Mouse (Mus musculus) cerebellum, adult 11-12 months (tissue): Measurements from ENCODE around the gene Minos1.

ENCODE experiments used
- DNase-seq: peaks from one replicate; pipeline ENCODE4 v3.0.0; 2022

The Minos1 gene

DNA sequence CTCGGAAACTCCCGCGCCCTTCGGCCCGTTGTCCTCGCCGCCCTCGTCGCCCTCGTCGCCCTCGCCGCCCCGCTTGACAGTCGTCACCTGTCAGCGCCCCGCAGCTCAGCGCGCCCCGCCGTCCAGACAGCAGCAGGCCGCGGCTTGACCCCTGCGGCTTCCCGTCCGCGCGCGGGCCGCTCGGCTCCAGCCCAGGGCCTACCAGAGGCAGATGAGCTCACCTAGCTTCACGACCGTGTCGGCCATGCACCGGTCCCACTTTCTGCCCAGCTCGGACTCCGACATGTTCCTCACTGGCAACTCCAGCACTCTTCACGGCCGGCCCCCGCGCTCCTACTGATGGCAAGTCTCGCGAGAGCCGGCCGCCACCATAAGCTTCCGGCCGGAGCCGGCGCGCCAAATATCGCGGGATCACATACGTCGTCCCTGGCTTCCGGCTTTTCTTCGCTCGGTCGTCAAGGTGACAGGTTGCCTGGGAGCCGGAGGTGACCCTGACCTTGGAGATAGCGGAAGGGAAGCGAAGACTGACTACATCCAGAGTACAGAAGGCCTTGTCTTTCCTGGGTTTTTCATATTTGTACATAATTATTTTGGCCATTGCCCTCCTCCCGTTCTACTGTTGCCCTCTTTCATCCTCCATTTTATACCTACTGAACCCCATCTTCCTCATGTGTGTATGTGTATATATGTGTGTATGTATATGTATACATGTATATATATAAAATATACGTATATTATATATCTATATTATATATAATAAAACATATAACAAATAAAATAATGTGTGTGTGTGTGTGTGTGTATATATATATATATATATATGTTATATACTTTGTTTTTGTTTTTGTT is at the start of gene Minos1:
Minos1 (minus strand) TSS at position 413 of the 849 bp plus-strand sequence.
- DNase-seq, result peak; percentile 97

DNA sequence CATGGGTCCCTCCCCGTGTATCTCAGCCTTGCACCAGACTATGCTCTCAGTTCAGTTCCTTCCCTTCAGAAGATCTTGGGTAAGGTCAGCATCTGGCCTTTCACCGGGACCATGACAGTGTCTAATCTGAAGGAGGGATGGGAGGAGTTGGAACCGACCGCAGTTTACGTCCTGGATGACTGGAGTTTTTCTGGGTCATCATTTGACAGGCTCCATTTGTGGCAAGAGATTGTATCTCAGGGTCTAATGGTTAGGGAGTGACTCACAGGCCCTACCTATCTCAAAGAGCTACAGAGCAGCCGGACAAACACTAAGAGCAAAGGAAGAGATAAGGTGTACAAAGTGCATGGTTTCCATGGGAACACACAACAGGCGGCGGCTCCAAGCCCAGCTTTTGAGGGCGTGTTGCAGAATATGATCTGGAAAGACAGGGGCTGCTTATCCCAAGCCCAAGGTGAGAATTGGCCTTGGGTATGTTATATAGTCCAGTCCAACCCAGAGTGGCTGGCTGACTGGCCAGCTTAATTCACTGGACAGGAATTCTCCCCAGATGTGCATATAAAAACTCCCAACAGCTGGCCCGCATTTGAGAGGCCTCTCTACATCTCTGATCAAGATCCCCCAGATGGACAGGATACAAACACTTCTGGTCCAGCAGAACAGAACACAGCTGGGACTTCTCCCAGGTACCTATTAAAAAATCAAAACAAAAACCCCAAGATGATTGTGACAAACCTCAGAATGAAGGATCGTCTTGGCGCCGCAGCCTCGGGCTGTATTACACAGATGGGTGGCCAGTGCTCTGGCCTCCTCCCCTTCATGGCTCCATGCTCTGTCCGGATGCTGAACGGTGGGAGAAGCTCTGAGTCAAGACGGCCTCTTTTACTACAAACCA is 49.1 kb upstream of the Minos1 start:
- no peak for DNase-seq

DNA sequence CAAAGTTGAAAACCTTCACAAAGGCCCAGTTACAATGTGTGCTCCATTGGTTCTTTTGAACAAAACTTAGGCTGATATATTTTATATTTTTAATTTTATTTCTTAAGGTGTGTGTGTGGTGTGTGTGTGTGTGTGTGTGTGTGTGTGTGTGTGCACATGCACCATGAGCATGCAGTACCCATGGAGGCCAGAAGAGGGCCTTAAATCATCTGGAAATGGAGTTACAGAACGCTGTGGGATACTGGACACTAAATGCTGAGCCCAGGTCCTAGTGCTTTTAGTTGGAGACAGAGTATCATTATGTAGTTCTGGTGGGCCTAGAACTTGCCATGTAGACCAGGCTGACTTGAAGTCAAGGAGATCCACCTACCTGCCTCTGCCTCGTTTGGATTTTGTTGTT is 48.3 kb upstream of the Minos1 start:
- no peak for DNase-seq

DNA sequence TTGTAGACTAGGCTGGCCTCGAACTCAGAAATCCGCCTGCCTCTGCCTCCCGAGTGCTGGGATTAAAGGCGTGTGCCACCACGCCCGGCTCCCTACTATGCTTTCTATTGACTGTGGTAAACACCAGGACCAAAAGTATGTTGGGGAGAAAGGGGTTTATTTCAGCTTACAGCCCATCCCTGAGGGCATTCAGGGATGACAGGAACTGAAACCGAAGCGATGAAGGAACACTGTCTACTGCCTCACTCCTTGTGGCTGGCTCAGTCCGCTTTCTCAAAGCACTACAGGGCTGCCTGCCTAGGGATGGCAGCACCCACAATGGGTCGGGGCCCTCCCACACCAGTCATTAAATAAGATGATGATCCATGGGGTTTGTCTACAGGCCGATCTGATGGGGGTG is 47.5 kb upstream of the Minos1 start:
- DNase-seq, result no peak

DNA sequence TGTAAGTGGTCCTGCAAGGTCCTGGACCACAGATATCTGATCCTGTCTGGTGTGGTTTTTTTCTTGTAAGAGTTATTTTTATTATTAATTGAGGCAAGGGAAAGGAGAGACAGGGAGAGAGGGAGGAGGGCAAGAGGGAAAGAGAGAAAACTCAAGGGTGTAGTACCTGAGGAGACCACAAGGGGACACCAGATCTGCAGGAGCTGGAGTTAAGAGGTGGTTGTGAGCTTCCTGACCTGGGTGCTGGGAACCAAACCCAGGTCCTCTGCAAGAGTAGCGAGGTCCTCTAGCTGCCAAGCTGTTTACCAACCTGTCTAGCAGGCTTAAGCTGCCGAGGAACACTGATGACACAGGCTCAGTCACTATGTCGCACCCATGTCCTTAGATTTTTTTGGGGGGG is 47.0 kb upstream of the Minos1 start:
- no peak for DNase-seq

DNA sequence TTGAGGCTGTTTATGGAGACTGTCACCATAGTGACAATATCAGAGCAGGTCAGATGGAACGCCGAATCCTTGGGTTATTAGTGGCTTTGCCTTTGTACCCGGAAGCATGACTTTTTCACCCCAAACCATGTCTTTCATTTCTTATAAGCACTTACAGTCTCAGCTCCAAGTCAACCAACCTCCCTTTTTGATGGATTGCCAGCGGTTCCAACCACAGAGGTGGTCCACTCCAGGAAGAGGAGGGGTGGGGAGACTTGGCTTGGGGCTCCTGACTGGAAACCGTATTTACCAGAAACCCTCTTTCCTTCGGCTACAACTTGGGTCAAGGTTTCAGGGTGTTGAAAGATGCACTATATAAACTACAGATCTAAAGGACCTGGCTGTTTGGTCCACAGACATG is 45.1 kb upstream of the Minos1 start:
- no peak for DNase-seq

DNA sequence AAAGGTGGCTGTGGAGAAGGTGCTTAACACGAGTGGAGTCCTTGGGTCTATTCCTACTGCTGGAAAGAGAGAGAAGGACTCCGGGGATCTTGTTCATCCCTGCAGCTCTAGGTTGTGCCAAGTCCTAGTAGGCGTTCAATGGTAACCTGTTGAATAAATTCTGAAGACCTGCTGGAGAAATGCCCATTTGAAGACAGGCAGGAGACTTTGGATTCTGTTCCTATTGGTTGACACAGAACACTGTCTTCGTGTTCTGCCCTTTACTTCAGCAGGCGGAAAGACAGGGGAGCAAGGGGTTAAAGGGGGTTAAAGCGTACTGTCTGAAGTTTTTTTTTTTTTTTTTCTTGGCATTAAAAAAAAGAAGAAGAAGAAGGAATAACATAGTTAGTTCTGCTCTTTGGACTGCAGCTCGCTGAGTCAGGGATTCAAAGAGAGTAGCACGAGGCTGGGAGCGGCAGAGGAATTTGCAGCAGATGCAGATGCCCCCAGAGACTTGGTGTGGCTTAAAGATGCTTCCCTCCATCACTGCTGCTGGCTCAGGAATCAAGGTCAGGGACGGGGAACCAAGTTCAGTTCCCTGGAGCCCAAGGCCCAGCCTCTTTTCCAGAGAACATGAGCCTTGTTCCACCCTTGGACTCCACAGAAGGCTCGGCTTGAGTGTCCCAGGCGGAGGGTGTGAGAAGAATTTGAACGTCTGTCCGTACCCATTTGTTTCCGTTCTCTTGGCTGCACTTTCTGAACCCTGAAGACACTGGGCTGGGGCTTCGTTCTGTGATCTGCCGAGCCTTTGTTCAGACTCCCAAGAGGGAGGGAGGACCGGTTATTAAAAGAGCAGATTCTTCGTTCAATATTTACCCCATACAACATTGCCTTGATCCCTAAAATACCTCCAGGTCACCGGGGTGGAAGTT is 44.4 kb upstream of the Minos1 start:
- DNase-seq, result no peak

DNA sequence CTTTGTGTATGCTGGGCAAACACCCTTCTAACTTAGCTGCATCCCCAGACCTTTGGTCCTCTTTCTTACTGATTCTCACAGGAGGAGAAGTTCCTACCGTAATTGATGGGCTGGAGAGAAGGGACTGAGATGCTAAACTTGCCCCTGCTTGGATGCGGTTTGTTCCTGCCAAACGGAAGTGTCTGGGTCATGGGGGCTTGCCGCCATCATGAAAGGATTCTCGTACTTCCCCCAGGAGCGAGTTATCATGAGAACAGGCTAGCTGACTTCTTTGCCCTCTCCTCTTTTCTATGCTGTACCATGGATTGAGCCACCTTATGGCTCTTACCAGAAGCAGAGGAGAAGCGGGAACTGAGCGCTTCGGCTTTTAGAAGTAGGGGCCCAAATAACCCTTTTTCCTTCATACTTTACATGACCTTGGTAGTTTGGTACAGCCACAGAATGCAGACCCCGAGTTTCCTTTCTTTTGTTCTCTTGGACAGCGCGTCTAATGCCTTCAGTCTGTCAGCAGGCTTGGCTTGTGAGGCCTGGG is 38.9 kb upstream of the Minos1 start:
- no peak for DNase-seq

DNA sequence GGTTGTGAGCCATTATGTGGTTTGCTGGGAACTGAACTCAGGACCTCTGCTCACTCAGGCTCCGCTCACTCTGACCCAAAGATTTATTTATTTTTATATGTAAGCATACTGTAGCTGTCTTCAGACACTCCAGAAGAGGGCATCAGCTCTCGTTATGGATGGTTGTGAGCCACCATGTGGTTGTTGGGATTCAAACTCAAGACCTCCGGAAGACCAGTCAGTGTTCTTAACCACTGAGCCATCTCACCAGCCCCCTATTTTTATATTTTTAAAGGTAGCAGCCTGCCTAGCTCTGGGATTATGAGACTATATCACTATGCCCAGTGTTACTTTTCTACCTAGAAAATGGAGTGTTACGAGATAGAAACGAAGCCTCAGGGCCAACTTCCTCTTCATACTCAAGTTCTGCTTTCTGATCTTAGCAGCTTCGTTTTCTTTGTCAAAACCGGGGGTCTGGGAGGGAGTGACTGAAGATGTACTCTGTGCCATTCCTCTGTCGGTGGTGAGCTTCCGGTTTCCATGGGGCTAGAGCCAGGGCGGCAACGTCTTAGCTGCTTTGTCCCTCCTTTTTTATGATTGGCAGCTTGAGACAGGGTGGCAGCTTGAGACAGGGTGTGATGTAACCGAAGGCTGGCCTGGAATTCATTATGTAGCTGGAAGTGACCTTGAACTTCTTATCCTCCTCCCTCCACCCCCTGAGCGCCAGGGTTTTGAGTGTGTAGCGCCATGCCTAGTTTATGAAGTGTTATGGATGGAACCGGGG is 38.3 kb upstream of the Minos1 start:
- no peak for DNase-seq

DNA sequence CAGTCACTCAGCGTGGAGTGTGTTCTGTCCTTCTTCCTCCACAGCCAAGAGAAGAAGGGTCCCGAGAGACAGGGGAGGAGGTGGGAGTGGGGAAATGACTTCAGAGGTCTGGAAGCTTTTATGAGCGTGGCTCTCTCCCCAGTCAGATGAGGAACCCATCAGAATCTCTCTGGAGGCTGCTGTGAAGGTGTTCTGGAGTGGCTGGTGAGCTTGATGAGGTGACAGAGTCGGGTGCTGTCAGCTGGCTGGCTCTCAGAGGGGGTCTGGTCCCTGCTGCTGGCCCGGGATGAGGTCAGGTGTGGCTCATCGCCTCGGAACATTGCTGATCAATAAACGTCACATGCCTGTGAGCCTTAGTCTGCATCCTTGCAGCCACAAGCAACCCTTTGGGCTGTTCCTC is 36.2 kb upstream of the Minos1 start:
- no peak for DNase-seq

DNA sequence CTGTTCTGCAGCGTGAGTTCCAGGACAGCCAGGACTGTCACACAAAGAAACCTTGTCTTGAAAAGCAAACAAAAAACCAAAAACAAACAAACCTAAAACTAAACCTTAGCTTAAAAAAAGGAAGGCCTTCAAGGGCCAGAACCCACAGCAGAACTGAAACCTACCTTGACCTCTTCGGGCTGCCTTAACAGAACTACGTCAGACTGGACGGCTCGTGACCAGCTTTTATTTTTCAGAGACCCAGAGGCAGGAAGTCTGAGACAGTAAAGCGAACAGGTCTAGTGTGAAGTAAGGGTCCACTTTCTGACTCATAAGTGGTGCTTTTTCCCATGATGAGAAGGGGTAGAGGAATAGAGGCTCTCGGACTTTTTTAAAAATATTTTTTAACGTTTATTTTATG is 35.3 kb upstream of the Minos1 start:
- no peak for DNase-seq

DNA sequence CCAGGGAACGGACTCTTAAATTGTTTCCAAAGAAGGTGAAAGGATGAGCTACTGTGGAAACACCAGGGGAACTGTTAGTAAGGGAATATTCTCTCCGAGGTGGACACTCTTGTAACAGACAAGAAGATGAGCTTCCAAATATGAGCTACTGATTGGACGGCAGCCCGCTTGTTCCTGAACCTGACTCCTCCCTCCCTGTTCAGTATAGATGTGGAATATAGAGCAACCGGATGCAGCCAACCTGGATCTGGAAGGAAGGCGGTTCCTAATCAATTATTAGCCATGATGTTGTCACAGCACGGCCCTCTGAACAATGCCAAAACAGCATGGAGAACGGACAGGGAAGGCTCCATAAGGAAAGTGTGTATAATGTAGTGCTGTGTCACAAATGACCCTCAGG is 34.3 kb upstream of the Minos1 start:
- no peak for DNase-seq

DNA sequence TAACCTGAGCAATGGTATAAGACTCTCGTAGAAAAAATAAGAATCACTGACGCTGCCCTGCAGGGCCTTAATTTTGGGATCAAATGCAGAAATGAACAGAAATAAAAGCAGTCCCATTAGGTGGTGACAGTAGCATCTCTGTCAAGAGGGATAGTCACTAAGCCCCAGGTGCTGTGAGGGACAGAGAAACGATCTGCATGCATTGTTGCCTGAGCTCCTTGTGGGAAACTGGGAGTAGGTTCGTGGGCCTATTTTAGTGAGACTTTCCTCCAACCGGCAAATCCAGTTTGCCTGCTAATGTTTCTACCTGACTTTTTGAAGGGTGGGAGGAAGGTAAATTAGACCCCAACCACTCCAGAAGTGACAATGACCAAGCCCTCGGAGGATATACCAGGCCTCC is 33.2 kb upstream of the Minos1 start:
- no peak for DNase-seq

DNA sequence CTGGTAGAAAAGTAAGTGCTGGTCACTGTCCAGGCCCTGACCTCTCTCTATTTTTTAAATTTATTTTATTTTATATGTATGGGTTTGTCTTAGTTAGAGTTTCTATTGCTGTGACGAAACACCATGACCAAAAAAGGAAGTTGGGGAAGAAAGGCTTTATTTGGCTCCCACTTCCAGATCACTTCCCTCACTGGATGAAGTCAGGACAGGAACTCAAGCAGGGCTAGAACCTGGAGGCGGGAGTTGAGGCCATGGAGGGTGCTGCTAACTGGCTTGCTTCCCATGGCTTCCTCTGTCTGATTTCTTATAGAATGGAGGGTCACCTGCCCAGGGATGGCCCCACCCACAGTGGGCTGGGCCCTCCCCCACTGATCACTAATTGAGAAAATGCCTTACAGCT is 30.2 kb upstream of the Minos1 start:
- no peak for DNase-seq

DNA sequence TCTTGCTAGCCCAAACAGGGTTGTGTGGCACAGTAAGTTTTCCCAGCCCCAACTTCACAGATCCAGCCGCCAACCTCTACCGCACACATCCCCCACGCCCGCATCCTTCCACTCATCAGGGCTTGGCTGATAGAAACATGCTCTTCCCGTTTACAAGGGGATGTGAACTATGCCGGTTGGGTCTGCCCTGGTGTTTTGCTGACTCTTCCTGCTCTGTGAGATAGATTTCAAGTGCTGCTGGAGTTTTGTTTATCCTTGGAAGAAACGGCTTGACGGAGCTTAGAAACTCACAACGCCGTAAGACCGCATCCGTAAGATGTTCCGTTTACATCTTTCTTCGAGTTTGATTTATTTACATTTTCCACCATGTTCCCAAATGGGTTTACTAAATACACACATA is 27.4 kb upstream of the Minos1 start:
- DNase-seq, result no peak

DNA sequence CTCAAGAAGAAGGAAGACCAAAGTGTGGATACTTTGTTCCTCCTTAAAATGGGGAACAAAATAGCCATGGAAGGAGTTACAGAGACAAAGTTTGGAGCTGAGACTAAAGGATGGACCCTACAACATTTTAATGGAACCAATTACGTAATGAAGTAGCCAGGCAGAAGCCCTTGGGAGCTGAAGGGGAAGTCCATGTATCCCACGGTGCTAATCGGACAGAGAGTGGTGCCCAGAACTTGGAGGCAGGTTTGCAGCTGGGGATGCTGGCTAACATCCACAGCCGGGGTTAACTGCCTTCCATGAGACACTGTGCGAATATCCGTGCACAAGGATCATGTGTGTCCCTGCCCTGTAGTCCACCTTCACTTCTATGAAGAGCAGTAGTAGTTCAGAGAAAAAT is 25.6 kb upstream of the Minos1 start:
- no peak for DNase-seq

DNA sequence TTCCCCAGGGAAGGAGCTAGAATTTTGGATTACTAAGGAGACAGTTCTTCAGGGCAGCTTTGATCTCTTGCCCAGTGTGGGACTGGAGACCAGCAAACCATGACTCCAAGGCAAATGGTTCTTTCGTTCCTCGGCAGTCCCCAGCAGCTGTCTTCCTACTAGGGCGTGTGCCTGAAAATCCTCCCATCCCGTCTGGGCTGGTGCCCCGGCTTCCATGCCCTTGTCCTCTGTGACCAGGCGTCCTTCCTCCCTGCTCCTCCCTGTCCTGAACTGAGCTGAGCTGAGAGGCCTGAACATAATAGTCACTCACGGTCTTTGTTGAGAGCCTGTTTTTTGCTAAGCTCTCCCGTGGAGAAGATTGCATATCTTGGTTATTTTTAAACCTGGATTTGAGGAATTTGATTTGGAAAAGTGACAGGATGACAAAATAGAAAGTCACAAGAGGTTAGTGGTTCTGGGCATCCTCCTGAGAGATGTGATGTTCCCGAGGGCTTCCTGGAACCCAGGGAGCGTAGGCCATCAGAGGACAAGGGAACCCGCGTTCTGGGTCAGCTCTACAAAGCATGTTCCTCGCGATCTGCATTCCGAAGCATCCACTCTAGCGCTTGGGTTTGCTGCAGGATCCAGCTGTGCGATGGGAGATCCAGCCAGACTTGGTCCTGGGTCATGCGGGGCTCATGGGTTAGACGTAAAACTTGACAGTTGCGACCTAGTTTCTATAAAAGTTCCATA is 23.8 kb upstream of the Minos1 start:
- no peak for DNase-seq

DNA sequence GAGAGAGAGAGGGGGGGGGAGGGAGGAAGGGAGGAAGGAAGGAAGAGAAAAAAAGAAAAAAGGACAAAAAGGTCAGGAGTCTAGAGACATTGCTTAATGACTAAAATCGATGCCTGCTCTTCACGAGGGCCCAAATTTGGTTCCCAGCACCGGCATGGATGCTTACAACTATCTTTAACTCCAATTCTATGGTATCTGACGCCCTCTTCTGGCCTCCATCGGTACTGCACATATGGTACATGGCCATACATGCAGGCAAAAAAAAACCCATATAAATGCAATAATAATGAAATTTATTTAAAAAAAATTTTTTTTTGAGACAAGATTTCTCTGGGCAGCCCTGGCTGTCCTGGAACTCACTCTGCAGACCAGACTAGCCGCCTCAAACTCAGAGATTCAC is 20.5 kb upstream of the Minos1 start:
- DNase-seq, result no peak

DNA sequence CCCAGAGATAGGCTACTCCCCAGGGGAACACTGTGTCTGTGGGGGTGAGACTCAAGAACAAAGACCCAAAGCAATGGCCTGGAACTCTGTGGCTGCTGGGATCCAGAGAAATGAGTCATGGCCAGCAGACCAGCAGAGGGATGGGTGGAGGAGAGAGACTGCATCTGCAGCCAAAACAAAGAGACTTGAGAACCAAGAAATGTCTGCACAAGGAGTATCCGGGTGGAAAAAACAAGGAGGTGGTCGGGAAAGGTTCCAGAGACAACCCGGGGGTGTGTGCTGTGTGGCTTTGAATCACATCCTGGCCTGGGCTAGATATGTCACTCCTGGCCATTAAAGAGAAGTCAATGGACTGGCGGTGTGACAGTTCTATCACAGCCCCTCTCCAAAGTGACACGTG is 15.8 kb upstream of the Minos1 start:
- no peak for DNase-seq

DNA sequence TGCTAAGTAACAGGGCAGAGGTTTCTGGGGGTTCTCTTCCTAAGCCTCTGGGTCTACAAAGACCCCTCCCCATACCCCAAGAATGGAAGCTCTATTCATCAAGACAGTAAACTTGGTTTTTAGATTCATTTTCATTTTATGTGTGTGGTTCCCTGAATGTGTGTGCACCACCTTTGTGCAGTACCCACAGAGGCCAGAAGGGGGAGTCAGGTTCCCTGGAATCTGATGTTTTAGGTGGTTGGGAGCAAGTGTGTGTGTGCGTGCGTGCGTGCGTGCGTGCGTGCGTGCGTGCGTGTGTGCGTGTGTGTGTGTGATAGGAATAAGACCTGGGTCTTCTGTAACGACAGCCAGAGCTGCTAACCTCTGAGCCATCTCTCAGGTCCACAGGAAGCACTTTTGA is 14.2 kb upstream of the Minos1 start:
- DNase-seq, result no peak

DNA sequence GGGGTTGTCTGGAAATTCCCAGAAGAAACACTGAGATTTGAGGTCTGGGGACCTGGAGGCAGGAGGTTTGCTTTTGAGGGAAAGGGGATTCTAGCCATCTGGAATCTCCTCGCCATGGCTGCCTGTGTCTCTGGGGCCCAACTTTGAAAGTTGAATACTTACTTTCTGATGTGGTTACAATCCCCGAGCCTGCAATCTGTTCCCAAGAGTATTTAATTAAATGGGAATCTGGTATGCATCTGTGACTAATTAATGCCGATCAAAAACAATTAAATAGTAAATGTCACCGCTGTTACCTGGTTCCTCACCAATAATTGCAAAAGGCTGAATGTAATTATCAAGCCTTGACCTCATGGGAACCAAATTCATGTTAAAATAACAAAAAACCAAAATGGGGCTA is 13.7 kb upstream of the Minos1 start:
- DNase-seq, result no peak
